Mouse (Mus musculus): Measurements from ENCODE around the gene Il23a.

GRCm38 (mm10) chr10:128253677-128254255 is 44.8 kb downstream of the Il23a start, which contains the start of gene Apon:
- TF ChIP-seq CTCF (IDR thresholded peaks at IDR 0.05; ENCODE audit: insufficient read depth, low read length) (no peak), POLR2A (IDR thresholded peaks at IDR 0.05; ENCODE audit: borderline replicate concordance, extremely low read depth, low read depth, low read length) (no peak)

Measured in lung, adult 2 months (tissue).